Mouse (Mus musculus) myocyte (in vitro differentiated cells): Measurements from ENCODE around the gene Arnt2.

Source experiments
- CEBPB ChIP-seq: IDR thresholded peaks from 2 replicates; pipeline ENCODE4 v1.6.1; 2011; ENCODE audit warnings: mild to moderate bottlenecking, moderate library complexity; ENCODE audit not compliant: poor library complexity, insufficient read depth, severe bottlenecking
- MAX ChIP-seq: IDR thresholded peaks from one replicate; pipeline ENCODE4 v1.6.1; 2011; ENCODE audit warnings: low read depth, mild to moderate bottlenecking, control low read depth
- POLR2A ChIP-seq: IDR thresholded peaks from one replicate; pipeline ENCODE4 v1.6.1; 2011; ENCODE audit warnings: low read depth, mild to moderate bottlenecking, control low read depth, moderate library complexity; ENCODE audit not compliant: insufficient read length
- SRF ChIP-seq: IDR thresholded peaks from one replicate; pipeline ENCODE4 v1.6.1; 2011; ENCODE audit warnings: low read depth; ENCODE audit not compliant: control insufficient read depth, insufficient read length
- TCF12 ChIP-seq: IDR thresholded peaks from one replicate; pipeline ENCODE4 v1.6.1; 2011; ENCODE audit warnings: mild to moderate bottlenecking, control low read depth; ENCODE audit not compliant: poor library complexity, insufficient read depth, severe bottlenecking
- TCF3 ChIP-seq: IDR thresholded peaks from one replicate; pipeline ENCODE4 v1.6.1; 2011; ENCODE audit warnings: low read depth, control low read depth; ENCODE audit not compliant: insufficient read length
- USF1 ChIP-seq: IDR thresholded peaks from one replicate; pipeline ENCODE4 v1.6.1; 2011; ENCODE audit warnings: low read depth, mild to moderate bottlenecking, control low read depth, moderate library complexity

GRCm38 (mm10) chr7:84442343-84442911 lies 32.5 kb upstream of the Arnt2 start:
- no peak for TF ChIP-seq POLR2A
- no peak for TF ChIP-seq CEBPB
- no peak for TF ChIP-seq TCF3
- no peak for TF ChIP-seq TCF12
- TF ChIP-seq MAX: no peak
- no peak for TF ChIP-seq USF1
- TF ChIP-seq SRF: no peak
